Mouse (Mus musculus) ES-Bruce4 (cell line): Measurements from ENCODE around the gene H2-D1. TPM values are rescaled to one million over a fixed set of nuclear protein-coding genes. Genes with fewer than 3 reads are reported as not detected.

Experiments used
- H3K27ac ChIP-seq: 2 replicates; pipeline ENCODE4 v1.5.1; 2012; ENCODE audit warnings: low read length, inconsistent platforms; ENCODE audit not compliant: insufficient read depth
- H3K27me3 ChIP-seq: 2 replicates; pipeline ENCODE4 v1.6.1; 2012; ENCODE audit warnings: mild to moderate bottlenecking, low read length, inconsistent platforms; ENCODE audit not compliant: control insufficient read depth, poor library complexity, insufficient read depth, severe bottlenecking
- H3K36me3 ChIP-seq: 2 replicates; pipeline ENCODE4 v1.6.1; 2012; ENCODE audit warnings: inconsistent platforms, mild to moderate bottlenecking, low read length, moderate library complexity; ENCODE audit not compliant: control insufficient read depth, poor library complexity, insufficient read depth, severe bottlenecking
- H3K4me1 ChIP-seq: one replicate; pipeline ENCODE4 v1.8.1; 2011; ENCODE audit warnings: low read length; ENCODE audit not compliant: control insufficient read depth, insufficient read depth
- H3K4me3 ChIP-seq: 2 replicates; pipeline ENCODE4 v1.5.1; 2011; ENCODE audit warnings: low read depth, mild to moderate bottlenecking, low read length
- H3K9ac ChIP-seq: 2 replicates; pipeline ENCODE4 v1.6.1; 2012; ENCODE audit warnings: low read depth, mild to moderate bottlenecking, inconsistent platforms; ENCODE audit not compliant: poor library complexity, severe bottlenecking
- H3K9me3 ChIP-seq: replicated peaks from 2 replicates; pipeline ENCODE4 v1.6.1; 2012; ENCODE audit warnings: mild to moderate bottlenecking, low read length, inconsistent platforms; ENCODE audit not compliant: control insufficient read depth, poor library complexity, insufficient read depth, severe bottlenecking
- CTCF ChIP-seq: IDR thresholded peaks from one replicate; pipeline ENCODE4 v1.8.1; 2011; ENCODE audit warnings: low read depth, low read length
- EP300 ChIP-seq: IDR thresholded peaks from 2 replicates; pipeline ENCODE4 v1.6.1; 2011; ENCODE audit warnings: low read depth, low read length; ENCODE audit not compliant: insufficient read depth
- POLR2A ChIP-seq: IDR thresholded peaks from one replicate; pipeline ENCODE4 v1.8.1; 2011; ENCODE audit warnings: low read length; ENCODE audit not compliant: insufficient read depth
- polyA plus RNA-seq: library from polyadenylated mRNA; stranded (reverse); fragments of >200 nt; gene quantifications from 2 replicates; pipeline ENCODE4 v1.2.4, GENCODE M21; 2011; ENCODE audit warnings: low read depth; ENCODE audit not compliant: missing spikeins, insufficient read depth, insufficient read length

The H2-D1 gene
- polyA plus RNA-seq, 1 experiment: 23.1 TPM

GRCm38 (mm10) chr17:35267399-35268086, 5.0 kb downstream of the H2-D1 start:
- TF ChIP-seq EP300 (no peak), POLR2A (no peak), CTCF (no peak)
- Histone ChIP-seq H3K4me1 (no peaks in the 10 kb centered on the region), H3K27ac (no peak overlapping the region), H3K27me3 (peaks cover 6% of the 10 kb centered on the region; the same call in 1 of the 2 replicates), H3K9ac (no peak overlapping the region), H3K36me3 (no peaks in the 10 kb centered on the region), H3K9me3 (no peaks in the 10 kb centered on the region), H3K4me3 (no peak overlapping the region)

GRCm38 (mm10) chr17:35269653-35270347, 7.3 kb downstream of the H2-D1 start:
- Histone ChIP-seq H3K36me3 (no peaks in the 10 kb centered on the region), H3K9me3 (no peaks in the 10 kb centered on the region), H3K9ac (no peak overlapping the region), H3K27me3 (no peaks in the 10 kb centered on the region), H3K27ac (no peak overlapping the region), H3K4me1 (no peaks in the 10 kb centered on the region), H3K4me3 (no peak overlapping the region)
- TF ChIP-seq POLR2A: no peak
- TF ChIP-seq CTCF: no peak
- TF ChIP-seq EP300: no peak

- no peak for TF ChIP-seq POLR2A
- no peak for TF ChIP-seq EP300
- TF ChIP-seq CTCF: no peak
- no peaks in the 10 kb centered on the region for H3K36me3 ChIP-seq
- H3K27me3 ChIP-seq: no peaks in the 10 kb centered on the region
- H3K9me3 ChIP-seq: no peaks in the 10 kb centered on the region
- H3K9ac ChIP-seq: no peak overlapping the region
- H3K27ac ChIP-seq: no peak overlapping the region
- H3K4me1 ChIP-seq: peaks cover 1% of the 10 kb centered on the region
- H3K4me3 ChIP-seq: no peak overlapping the region
Observed at GRCm38 (mm10) chr17:35272249-35272648, 9.7 kb downstream of the H2-D1 start.

- H3K9me3 ChIP-seq: no peaks in the 10 kb centered on the region
- no peak for TF ChIP-seq EP300
- peak; percentile 93 for TF ChIP-seq CTCF
- no peak for TF ChIP-seq POLR2A
- H3K9ac ChIP-seq: no peak overlapping the region
- H3K36me3 ChIP-seq: no peaks in the 10 kb centered on the region
- H3K27ac ChIP-seq: no peak overlapping the region
- peaks cover 1% of the 10 kb centered on the region for H3K4me1 ChIP-seq
- H3K27me3 ChIP-seq: no peaks in the 10 kb centered on the region
- H3K4me3 ChIP-seq: no peak overlapping the region
Observed at GRCm38 (mm10) chr17:35274770-35275169, 12.2 kb downstream of the H2-D1 start.

GRCm38 (mm10) chr17:35276304-35276864, 13.9 kb downstream of the H2-D1 start:
- peak; percentile 19; the same call in 1 of the 2 replicates for TF ChIP-seq EP300
- no peak for TF ChIP-seq CTCF
- Histone ChIP-seq H3K9ac (no peak overlapping the region), H3K4me3 (no peak overlapping the region), H3K36me3 (no peaks in the 10 kb centered on the region), H3K27me3 (no peaks in the 10 kb centered on the region), H3K4me1 (peaks cover 1% of the 10 kb centered on the region), H3K27ac (no peak overlapping the region), H3K9me3 (no peaks in the 10 kb centered on the region)

GRCm38 (mm10) chr17:35278049-35278448, 15.5 kb downstream of the H2-D1 start:
- Histone ChIP-seq H3K9me3 (peaks cover 5% of the 10 kb centered on the region), H3K9ac (no peak overlapping the region), H3K27me3 (no peaks in the 10 kb centered on the region), H3K27ac (no peak overlapping the region), H3K4me3 (no peak overlapping the region), H3K4me1 (peaks cover 1% of the 10 kb centered on the region), H3K36me3 (no peaks in the 10 kb centered on the region)
- TF ChIP-seq EP300 (no peak), CTCF (no peak), POLR2A (no peak)
